Mouse (Mus musculus) heart, embryonic 14.5 days (tissue): ENCODE results near the gene Zfand3. TPM values are rescaled to one million over a fixed set of nuclear protein-coding genes. Genes with fewer than 3 reads are reported as not detected.

Experiments used
- ATAC-seq: fragments of 200-750 bp; cut with Nextera tagmentation; 2 replicates; pipeline ENCODE4 v1.8.0; 2017; ENCODE audit warnings: low read depth, moderate TSS enrichment; ENCODE audit not compliant: insufficient number of reproducible peaks, insufficient read depth, low FRiP score
- H3K27ac ChIP-seq, 2 experiments: fragments of 200-500 bp in 1 of 2; fragments of 300-500 bp in 1 of 2; sonication (generic) in 1 of 2; replicated peaks in 1 of 2; 2 replicates each; pipeline ENCODE4 v1.5.1; 2012 to 2014; ENCODE audit warnings: low read depth in 2 of 2, low read length in 2 of 2, control low read depth in 1 of 2, mild to moderate bottlenecking in 1 of 2, mixed read lengths in 1 of 2; ENCODE audit not compliant: control insufficient read depth in 1 of 2, insufficient read depth in 1 of 2
- H3K27me3 ChIP-seq: fragments of 300-500 bp; sonication (generic); 2 replicates; pipeline ENCODE4 v1.6.1; 2014; ENCODE audit warnings: mild to moderate bottlenecking, low read length, control low read depth; ENCODE audit not compliant: control insufficient read depth, insufficient read depth
- H3K36me3 ChIP-seq: fragments of 300-500 bp; sonication (generic); 2 replicates; pipeline ENCODE4 v1.6.1; 2014; ENCODE audit warnings: mild to moderate bottlenecking, control low read depth, low read length, mixed read lengths; ENCODE audit not compliant: control insufficient read depth, insufficient read depth
- H3K4me1 ChIP-seq, 2 experiments: fragments of 200-500 bp in 1 of 2; fragments of 300-500 bp in 1 of 2; sonication (generic) in 1 of 2; 2 replicates each; pipeline ENCODE4 v1.6.1; 2012 to 2014; ENCODE audit warnings: low read length in 2 of 2, control low read depth in 1 of 2, mixed read lengths in 1 of 2; ENCODE audit not compliant: control insufficient read depth in 2 of 2, insufficient read depth in 2 of 2
- H3K4me2 ChIP-seq: fragments of 300-500 bp; sonication (generic); 2 replicates; pipeline ENCODE4 v1.6.1; 2014; ENCODE audit warnings: mild to moderate bottlenecking, low read length
- H3K4me3 ChIP-seq, 2 experiments: fragments of 200-500 bp in 1 of 2; fragments of 300-500 bp in 1 of 2; sonication (generic) in 1 of 2; 2 replicates each; pipeline ENCODE4 v1.5.1; 2012 to 2014; ENCODE audit warnings: low read length in 2 of 2, mild to moderate bottlenecking in 2 of 2, control low read depth in 1 of 2, low read depth in 1 of 2, moderate library complexity in 1 of 2; ENCODE audit not compliant: control insufficient read depth in 1 of 2, insufficient read depth in 1 of 2
- H3K9ac ChIP-seq: fragments of 300-500 bp; sonication (generic); 2 replicates; pipeline ENCODE4 v1.6.1; 2014; ENCODE audit warnings: mild to moderate bottlenecking, low read length
- H3K9me3 ChIP-seq: fragments of 300-500 bp; sonication (generic); 2 replicates; pipeline ENCODE4 v1.6.1; 2016; ENCODE audit warnings: low read length, control low read depth; ENCODE audit not compliant: control insufficient read depth
- WGBS: fragments of 180-500 bp; shearing (Covaris S2); extraction: QIAGEN DNeasy Blood & Tissue Kit; methylation state at CpG from one replicate; pipeline ENCODE4 v1.1.7; 2014; 5-methylcytosine and 5-hydroxymethylcytosine counted together
- polyA plus RNA-seq: library from polyadenylated mRNA; unstranded; fragments of >200 nt; fragmentation: Nextera tagmentation; extraction: Ambion mirVana; gene quantifications from 2 replicates; pipeline ENCODE4 v1.2.1, GENCODE M21; 2014

Zfand3 gene
- polyA plus RNA-seq, 1 experiment from 2014 or later, result 48.1 TPM

DNA sequence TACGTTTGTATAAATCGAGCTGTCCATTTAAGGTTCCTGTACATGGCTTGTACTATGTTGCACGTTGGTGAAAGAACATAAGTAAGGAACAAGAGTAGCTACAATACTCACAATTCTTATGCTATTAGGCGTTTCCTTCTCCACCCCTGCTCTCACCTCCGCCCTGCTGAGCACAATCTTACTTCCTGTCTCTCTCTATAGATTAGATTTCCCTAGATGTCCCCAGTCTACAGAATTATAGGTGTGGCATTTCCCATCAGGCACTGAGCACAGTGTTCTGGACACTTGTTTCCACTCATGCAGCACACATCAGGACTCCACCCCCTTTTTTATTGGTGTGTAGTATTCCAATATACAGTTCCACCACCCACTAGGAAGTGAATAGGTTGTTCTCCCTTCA is 14.9 kb upstream of the Zfand3 start:
- H3K4me2 ChIP-seq, result no peak overlapping the region
- no peak overlapping the region for H3K9ac ChIP-seq
- no peak for ATAC-seq
- H3K36me3 ChIP-seq, result no peaks in the 10 kb centered on the region
- no peaks in the 10 kb centered on the region for H3K27me3 ChIP-seq
- WGBS, result 86% methylated on average over 5 of the region's 5 CpGs
- no peak overlapping the region for H3K4me3 ChIP-seq
- 0 out of 4 replicates have a peak, but pooled peaks cover 0 to 4% of the 10 kb centered on the region in 2 experiments for H3K4me1 ChIP-seq
- no peak overlapping the region for H3K27ac ChIP-seq
- H3K9me3 ChIP-seq, result no peaks in the 10 kb centered on the region

DNA sequence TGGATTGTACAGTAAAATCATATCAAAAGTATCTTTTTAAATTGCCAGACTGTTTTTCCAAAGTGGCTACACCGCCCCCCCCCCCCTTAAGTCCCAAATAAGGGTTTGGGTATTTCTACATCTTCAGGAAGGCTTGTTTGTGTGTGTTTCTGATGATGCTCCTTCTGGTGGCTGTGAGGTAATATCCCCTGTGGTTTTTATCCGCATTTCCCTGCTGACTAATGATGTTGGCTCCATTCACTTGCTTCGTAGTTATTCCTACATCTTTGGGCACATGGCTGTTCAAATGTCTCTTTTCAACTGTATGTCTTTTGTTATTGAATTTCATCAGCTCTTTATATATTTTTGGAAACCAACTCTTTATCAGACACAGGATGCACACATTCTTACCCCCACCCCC is 14.4 kb upstream of the Zfand3 start:
- no peak for ATAC-seq
- WGBS, result 97% methylated on average over 3 of the region's 3 CpGs
- Histone ChIP-seq H3K9ac (no peak overlapping the region), H3K4me1 (0 out of 4 replicates have a peak, but pooled peaks cover 0 to 4% of the 10 kb centered on the region in 2 experiments), H3K27me3 (no peaks in the 10 kb centered on the region), H3K4me3 (no peak overlapping the region), H3K27ac (no peak overlapping the region), H3K4me2 (no peak overlapping the region), H3K9me3 (no peaks in the 10 kb centered on the region), H3K36me3 (no peaks in the 10 kb centered on the region)

DNA sequence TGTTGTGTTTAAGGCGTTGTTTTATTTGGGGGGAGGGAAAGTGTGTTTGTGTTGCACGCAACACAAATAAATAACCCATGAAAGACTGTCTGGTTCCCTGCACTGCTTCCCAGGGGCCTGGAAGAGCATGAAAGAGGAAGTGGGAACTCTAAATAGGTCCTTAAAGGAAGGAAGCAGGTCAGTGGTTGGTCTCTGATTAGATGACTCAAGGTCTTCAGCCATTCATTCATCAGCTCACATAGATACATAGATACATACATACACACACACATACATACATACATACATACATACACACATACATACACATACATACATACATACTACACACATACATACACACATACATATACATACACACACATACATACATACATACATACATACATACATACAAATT is 13.7 kb upstream of the Zfand3 start:
- Histone ChIP-seq H3K9ac (no peak overlapping the region), H3K27ac (no peak overlapping the region), H3K9me3 (no peaks in the 10 kb centered on the region), H3K4me3 (no peak overlapping the region), H3K4me2 (no peak overlapping the region), H3K36me3 (no peaks in the 10 kb centered on the region), H3K27me3 (no peaks in the 10 kb centered on the region), H3K4me1 (no peaks in the 10 kb centered on the region)
- 83% methylated on average over 2 of the region's 2 CpGs for WGBS
- no peak for ATAC-seq

DNA sequence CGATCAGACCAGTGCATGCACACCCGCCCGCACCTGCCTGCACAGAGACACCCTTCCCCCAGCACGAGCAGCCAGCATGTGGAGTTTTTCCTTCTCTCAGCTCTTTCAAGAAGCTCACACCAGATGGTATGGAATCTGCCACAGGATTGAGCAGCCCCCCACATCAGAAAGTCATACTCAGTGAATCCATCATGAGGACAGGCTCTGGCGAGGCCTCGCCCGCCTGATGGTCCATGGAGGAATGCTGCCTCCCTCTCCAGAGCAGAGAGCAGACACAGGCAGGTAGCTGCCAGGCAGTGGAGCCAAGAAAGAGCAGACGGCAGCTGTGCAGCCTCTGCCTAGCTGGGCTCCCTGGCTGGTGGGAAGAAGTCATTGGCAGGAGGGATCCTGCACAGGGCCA is 11.0 kb upstream of the Zfand3 start:
- Histone ChIP-seq H3K27ac (no peak overlapping the region), H3K4me3 (no peak overlapping the region), H3K9ac (no peak overlapping the region), H3K27me3 (no peaks in the 10 kb centered on the region), H3K4me2 (no peak overlapping the region), H3K36me3 (no peaks in the 10 kb centered on the region), H3K4me1 (no peaks in the 10 kb centered on the region), H3K9me3 (no peaks in the 10 kb centered on the region)
- ATAC-seq, result no peak
- 74% methylated on average over 8 of the region's 8 CpGs for WGBS

DNA sequence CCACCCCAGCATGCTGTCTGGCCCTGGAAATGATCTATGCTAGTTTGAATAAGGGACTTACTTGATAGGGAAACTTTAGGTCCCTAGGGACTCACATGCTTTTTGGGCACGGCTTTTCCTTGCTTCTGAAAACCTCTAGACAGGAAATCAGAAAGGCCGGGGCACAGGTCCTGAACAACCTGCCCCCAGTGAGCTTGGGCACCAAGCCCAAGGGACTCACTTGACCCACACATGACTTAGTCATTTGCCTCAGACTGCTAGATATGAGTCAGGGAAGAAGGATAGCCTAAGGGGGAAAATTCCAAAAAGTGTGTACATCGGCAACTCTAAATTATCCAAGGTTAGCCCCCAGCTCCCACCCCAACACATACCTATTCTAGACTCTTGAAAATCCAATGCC is 10.5 kb upstream of the Zfand3 start:
- 72% methylated on average over 3 of the region's 3 CpGs for WGBS
- ATAC-seq, result no peak
- H3K36me3 ChIP-seq, result no peaks in the 10 kb centered on the region
- no peaks in the 10 kb centered on the region for H3K9me3 ChIP-seq
- H3K4me3 ChIP-seq, result no peak overlapping the region
- no peaks in the 10 kb centered on the region for H3K27me3 ChIP-seq
- H3K27ac ChIP-seq, result no peak overlapping the region
- no peak overlapping the region for H3K9ac ChIP-seq
- no peak overlapping the region for H3K4me2 ChIP-seq
- H3K4me1 ChIP-seq, result no peaks in the 10 kb centered on the region

DNA sequence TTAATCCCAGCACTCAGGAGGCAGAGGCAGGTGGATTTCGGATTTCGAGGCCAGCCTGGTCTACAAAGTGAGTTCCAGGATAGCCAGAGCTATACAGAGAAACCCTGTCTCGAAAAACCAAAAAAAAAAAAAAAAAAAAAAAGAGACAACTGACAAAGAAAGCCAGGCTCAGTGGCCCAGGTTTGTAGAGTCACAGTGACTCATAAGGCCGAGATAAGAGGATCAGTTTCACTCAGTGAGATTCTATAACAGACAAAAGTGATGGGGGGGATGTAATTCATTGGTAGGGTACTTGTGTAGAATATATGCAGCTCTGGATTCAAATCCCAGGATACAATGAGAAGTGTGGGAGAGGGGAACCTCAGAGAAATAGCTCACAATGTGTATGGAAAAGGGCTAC is 10.1 kb upstream of the Zfand3 start:
- Histone ChIP-seq H3K9ac (no peak overlapping the region), H3K4me2 (no peak overlapping the region), H3K4me1 (no peaks in the 10 kb centered on the region), H3K27me3 (no peaks in the 10 kb centered on the region), H3K36me3 (no peaks in the 10 kb centered on the region), H3K27ac (no peak overlapping the region), H3K9me3 (no peaks in the 10 kb centered on the region), H3K4me3 (no peak overlapping the region)
- ATAC-seq, result no peak
- WGBS, result 67% methylated on average over 4 of the region's 4 CpGs

DNA sequence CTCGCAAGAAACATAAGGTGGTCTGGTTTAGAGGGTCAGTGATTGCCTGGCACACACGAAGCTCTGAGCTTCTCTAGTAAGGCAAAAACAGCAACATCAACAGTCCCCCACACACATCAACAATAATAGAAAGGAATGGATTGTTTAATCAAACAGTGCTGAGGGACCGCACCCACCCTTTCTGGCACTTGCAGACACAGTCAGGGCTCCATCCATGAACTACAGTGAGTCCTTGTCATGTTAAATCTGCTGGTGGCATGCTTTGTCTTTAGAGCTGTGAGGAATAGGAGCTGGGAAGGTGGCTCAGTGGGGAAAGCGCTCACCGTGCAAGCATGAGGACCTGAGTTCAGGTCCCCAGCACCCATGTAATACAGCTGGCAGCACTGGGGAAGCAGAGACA is 8.5 kb upstream of the Zfand3 start:
- no peak overlapping the region for H3K9ac ChIP-seq
- H3K9me3 ChIP-seq, result no peaks in the 10 kb centered on the region
- H3K27me3 ChIP-seq, result no peaks in the 10 kb centered on the region
- no peak overlapping the region for H3K27ac ChIP-seq
- 84% methylated on average over 5 of the region's 5 CpGs for WGBS
- H3K4me3 ChIP-seq, result no peak overlapping the region
- H3K36me3 ChIP-seq, result no peaks in the 10 kb centered on the region
- H3K4me2 ChIP-seq, result no peak overlapping the region
- ATAC-seq, result no peak
- H3K4me1 ChIP-seq, result no peaks in the 10 kb centered on the region

DNA sequence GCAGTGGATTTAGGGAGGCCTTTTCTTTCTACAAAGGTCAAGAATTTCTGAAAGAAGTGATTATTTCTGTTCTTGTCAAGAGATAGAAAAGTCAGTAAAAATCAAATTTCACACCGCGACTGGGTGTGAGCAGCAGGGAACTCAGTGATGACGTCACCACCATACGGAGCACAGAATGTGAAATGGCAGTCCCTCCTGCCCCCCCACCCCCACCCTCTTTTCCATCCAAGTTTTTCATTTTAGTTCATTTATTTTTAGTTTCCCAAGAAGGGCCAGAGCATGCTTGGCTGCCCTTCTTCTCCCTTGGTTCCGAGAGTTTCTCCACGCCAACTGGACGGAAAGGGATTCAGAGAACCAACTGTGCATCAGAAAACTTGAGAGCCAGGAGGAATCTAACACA is 6.8 kb upstream of the Zfand3 start:
- H3K4me1 ChIP-seq, result no peaks in the 10 kb centered on the region
- no peaks in the 10 kb centered on the region for H3K36me3 ChIP-seq
- no peaks in the 10 kb centered on the region for H3K27me3 ChIP-seq
- H3K27ac ChIP-seq, result no peak overlapping the region
- ATAC-seq, result no peak
- H3K4me3 ChIP-seq, result no peak overlapping the region
- 77% methylated on average over 7 of the region's 7 CpGs for WGBS
- no peaks in the 10 kb centered on the region for H3K9me3 ChIP-seq
- H3K9ac ChIP-seq, result no peak overlapping the region
- no peak overlapping the region for H3K4me2 ChIP-seq
